Mouse (Mus musculus) heart, postnatal 4 days (tissue): ENCODE data around the gene Fbln7. TPM values are rescaled to one million over a fixed set of nuclear protein-coding genes. Genes with fewer than 3 reads are reported as not detected.
A peak's percentile ranks its signal among the peaks of the same experiment; 100 is the strongest.

ENCODE experiments used
- DNase-seq: peaks from one replicate; pipeline ENCODE4 v3.0.0; 2021
- total RNA-seq, 2 experiments: library from RNA; stranded (reverse); gene quantifications; 2 replicates each; pipeline ENCODE4 v1.2.3; 2021

Gene Fbln7
- total RNA-seq = under 1 TPM; 0.54 to 0.74 TPM

GRCm38 (mm10) chr2:128862636-128863035 lies at the start of gene Fbln7:
Gene Fbln7, plus strand, starts transcription at chr2:128862981.
- DNase-seq = no peak

- DNase-seq = no peak
Observed at GRCm38 (mm10) chr2:128816311-128816710, 46.5 kb upstream of the Fbln7 start.

GRCm38 (mm10) chr2:128816916-128817315 lies 45.9 kb upstream of the Fbln7 start:
- no peak for DNase-seq

GRCm38 (mm10) chr2:128817387-128817785 lies 45.4 kb upstream of the Fbln7 start:
- peak; percentile 69 for DNase-seq

GRCm38 (mm10) chr2:128817786-128818681 lies 44.7 kb upstream of the Fbln7 start, which contains the start of gene Tmem87b:
Gene Tmem87b, plus strand, starts transcription at chr2:128818118.
- DNase-seq = peak; percentile 99

- DNase-seq = peak; percentile 6
Observed at GRCm38 (mm10) chr2:128818956-128819643, 43.7 kb upstream of the Fbln7 start.

- DNase-seq = no peak
Observed at GRCm38 (mm10) chr2:128820631-128821030, 42.1 kb upstream of the Fbln7 start.

- no peak for DNase-seq
Observed at GRCm38 (mm10) chr2:128823893-128824292, 38.9 kb upstream of the Fbln7 start.

- no peak for DNase-seq
Observed at GRCm38 (mm10) chr2:128827787-128828186, 35.0 kb upstream of the Fbln7 start.

GRCm38 (mm10) chr2:128832611-128833010 lies 30.2 kb upstream of the Fbln7 start:
- DNase-seq = no peak

- DNase-seq = no peak
Observed at GRCm38 (mm10) chr2:128833035-128833434, 29.7 kb upstream of the Fbln7 start.

- no peak for DNase-seq
Observed at GRCm38 (mm10) chr2:128833435-128833834, 29.3 kb upstream of the Fbln7 start.

GRCm38 (mm10) chr2:128837531-128837930 lies 25.2 kb upstream of the Fbln7 start:
- no peak for DNase-seq

- DNase-seq = no peak
Observed at GRCm38 (mm10) chr2:128838611-128839010, 24.2 kb upstream of the Fbln7 start.

GRCm38 (mm10) chr2:128839501-128839900 lies 23.3 kb upstream of the Fbln7 start:
- DNase-seq = no peak

GRCm38 (mm10) chr2:128842437-128842836 lies 20.3 kb upstream of the Fbln7 start:
- no peak for DNase-seq

GRCm38 (mm10) chr2:128850036-128850435 lies 12.7 kb upstream of the Fbln7 start:
- DNase-seq = no peak

- DNase-seq = no peak
Observed at GRCm38 (mm10) chr2:128856673-128857072, 6.1 kb upstream of the Fbln7 start.

GRCm38 (mm10) chr2:128858962-128859361 lies 3.8 kb upstream of the Fbln7 start:
- DNase-seq = no peak

- DNase-seq = no peak
Observed at GRCm38 (mm10) chr2:128859861-128860260, 2.9 kb upstream of the Fbln7 start.

- peak; percentile 78 for DNase-seq
Observed at GRCm38 (mm10) chr2:128863777-128864331, 1.1 kb downstream of the Fbln7 start.

GRCm38 (mm10) chr2:128865061-128865460 lies 2.3 kb downstream of the Fbln7 start:
- DNase-seq = no peak

- DNase-seq = no peak
Observed at GRCm38 (mm10) chr2:128871656-128872055, 8.9 kb downstream of the Fbln7 start.
